ENCODE assay signal across 8 mouse cellular contexts in the genomic region with DNA sequence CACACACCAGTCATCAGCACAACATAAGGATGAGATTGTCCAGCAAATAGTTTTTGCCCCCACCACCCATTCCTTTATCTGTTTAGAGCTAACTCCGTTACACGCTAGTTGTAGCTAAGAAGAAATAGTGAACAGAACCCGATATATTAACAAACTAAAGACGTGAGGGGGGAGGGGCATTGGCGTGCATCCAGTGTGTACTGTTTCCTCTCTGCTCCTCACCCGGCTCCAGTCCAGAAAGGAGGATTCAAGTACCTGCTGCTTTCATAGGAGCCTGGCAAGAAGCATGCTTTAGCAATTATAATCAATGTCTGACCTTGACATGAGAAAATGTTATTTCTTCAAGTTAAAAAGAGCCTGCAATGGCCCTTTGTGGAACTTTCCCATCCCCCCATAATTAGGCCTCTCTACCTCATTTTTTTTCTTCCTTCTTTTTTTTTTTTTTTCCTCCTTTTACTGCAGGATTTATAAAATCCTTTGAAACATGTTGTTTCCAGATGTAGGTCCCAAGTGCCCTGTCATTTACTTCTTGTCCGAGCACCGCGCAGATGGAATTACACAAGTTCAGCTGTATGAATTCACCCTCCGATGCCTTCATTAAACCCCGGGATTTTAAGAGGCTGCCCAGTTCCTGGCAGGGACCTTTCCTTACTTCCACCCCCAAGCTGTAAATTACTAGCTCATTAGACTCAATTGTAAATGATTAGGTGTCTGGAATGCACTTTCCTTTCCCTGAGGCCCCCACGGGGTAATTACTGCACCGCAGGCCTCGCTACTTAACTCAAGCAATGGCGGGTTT.
DNase-seq lines count a peak whose midpoint lies in the region; ATAC-seq lines count a peak whose summit lies in the region.

No protein-coding gene starts in this region.

- no peaks in the 10 kb centered on the region for H3K27me3 ChIP-seq in lung, embryonic 16.5 days (ENCODE audit: control insufficient read depth, insufficient read depth, low read depth, low read length)
- no peaks in the 10 kb centered on the region for H3K27me3 ChIP-seq in forebrain, embryonic 16.5 days (replicated peaks; ENCODE audit: control insufficient read depth, insufficient read depth, low read length)

- peaks cover 12% of the 10 kb centered on the region for H3K4me1 ChIP-seq in lung, embryonic 16.5 days (replicated peaks; ENCODE audit: control insufficient read depth, insufficient read depth, low read length)
- H3K4me1 ChIP-seq in forebrain, embryonic 16.5 days (replicated peaks; ENCODE audit: control insufficient read depth, insufficient read depth, low read length): peaks cover 15% of the 10 kb centered on the region

- no peak overlapping the region for H3K27ac ChIP-seq in lung, embryonic 16.5 days (ENCODE audit: low read length)
- peak overlapping the region; percentile 18; the same call in 1 of the 2 replicates for H3K27ac ChIP-seq in forebrain, embryonic 16.5 days (ENCODE audit: low read length)

- H3K36me3 ChIP-seq in lung, embryonic 16.5 days (ENCODE audit: control insufficient read depth, insufficient read depth, low read length): no peaks in the 10 kb centered on the region
- no peaks in the 10 kb centered on the region for H3K36me3 ChIP-seq in forebrain, embryonic 16.5 days (ENCODE audit: control insufficient read depth, insufficient read depth)

- peak overlapping the region; percentile 8; the same call in 1 of the 2 replicates for H3K4me2 ChIP-seq in lung, embryonic 16.5 days (ENCODE audit: low read depth, low read length)
- H3K4me2 ChIP-seq in forebrain, embryonic 16.5 days (ENCODE audit: low read length): peak overlapping the region; percentile 40

- no peak for DNase-seq in lung, postnatal 36 days
- peak; percentile 70 to 72 for DNase-seq in kidney, postnatal 4 days
- DNase-seq in retina, postnatal 7 days (ENCODE audit: low read depth, low spot score): peak; percentile 16
- no peak for DNase-seq in natural killer cell, adult 2 months (ENCODE audit: low spot score in 2 of 2)
- no peak for DNase-seq in frontal cortex, postnatal 25 days (ENCODE audit: low spot score in 2 of 2)

- no peak overlapping the region for H3K4me3 ChIP-seq in lung, embryonic 16.5 days (ENCODE audit: low read length)
- H3K4me3 ChIP-seq in forebrain, embryonic 16.5 days (replicated peaks; ENCODE audit: low read length): no peak overlapping the region

- H3K9me3 ChIP-seq in lung, embryonic 16.5 days (ENCODE audit: control insufficient read depth, low read length): no peaks in the 10 kb centered on the region
- H3K9me3 ChIP-seq in forebrain, embryonic 16.5 days (ENCODE audit: control insufficient read depth, low read length): no peaks in the 10 kb centered on the region

- 33% methylated on average over 15 of the region's 15 CpGs for WGBS in lung, embryonic 16.5 days
- whole genome bisulfite sequencing in forebrain, embryonic 16.5 days: 4% methylated on average over 15 of the region's 15 CpGs

- ATAC-seq in lung, embryonic 16.5 days (ENCODE audit: low read depth): no peak; the same call in 1 of the 2 replicates
- peak; percentile 90 for ATAC-seq in forebrain, embryonic 16.5 days
- no peak for ATAC-seq in frontal cortex, adult (ENCODE audit: low TSS enrichment)

- peak overlapping the region; percentile 8; the same call in 1 of the 2 replicates for H3K9ac ChIP-seq in lung, embryonic 16.5 days (ENCODE audit: low read length)
- no peak overlapping the region for H3K9ac ChIP-seq in forebrain, embryonic 16.5 days (replicated peaks; ENCODE audit: low read depth, low read length)

Comparison
In these comparisons a context has a peak if more than half of its experiments do, and no peak if none do; other contexts are left out.
1. DNase-seq: peak in kidney, postnatal 4 days (2 of 2) and retina, postnatal 7 days (single experiment); none in lung, postnatal 36 days (single experiment), natural killer cell, adult 2 months (0 of 2) and frontal cortex, postnatal 25 days (0 of 2).